Mouse (Mus musculus): ENCODE results near the gene Dnm3.

DNA sequence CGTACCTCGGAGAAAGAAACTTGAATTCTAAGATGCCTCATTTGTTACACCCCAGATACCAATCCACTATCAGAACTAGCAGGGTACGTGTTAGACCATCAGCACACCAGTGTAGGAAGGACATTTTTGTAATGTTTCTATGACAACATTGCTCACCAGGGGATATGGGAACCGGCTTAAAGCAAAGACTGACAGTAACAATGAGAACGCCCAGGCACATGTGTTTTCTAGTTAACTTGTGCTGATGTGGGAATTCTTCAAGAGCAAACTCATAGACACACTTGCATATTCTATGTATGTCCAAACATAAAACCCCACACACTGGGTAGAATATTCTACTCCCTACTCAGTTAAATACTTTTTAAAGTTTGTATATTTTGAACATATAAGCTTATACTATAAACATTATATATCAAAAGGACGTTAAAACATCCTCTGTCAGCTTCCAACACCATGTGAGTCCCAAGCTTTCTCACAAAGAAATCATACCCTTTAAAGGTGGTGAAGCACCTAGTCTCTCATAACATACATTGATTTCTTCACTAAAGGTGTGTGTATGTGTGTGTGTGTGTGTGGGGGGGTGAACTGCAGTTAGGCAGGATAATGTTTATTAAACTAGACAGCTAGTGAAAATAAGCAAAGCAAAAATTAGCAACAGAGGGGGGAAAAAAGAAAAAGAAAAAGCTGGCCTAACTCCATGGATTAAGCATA is 369.0 kb downstream of the Dnm3 start:
- TF ChIP-seq CTCF (IDR thresholded peaks at IDR 0.05; ENCODE audit: extremely low read depth, insufficient read depth, low read length) (no peak), POLR2A (IDR thresholded peaks at IDR 0.05; ENCODE audit: extremely low read depth, insufficient read depth, low read length) (no peak)
